Mouse (Mus musculus): Measurements from ENCODE around the gene Zfp488.

The Zfp488 gene

GRCm38 (mm10) chr14:33958841-33959240 is 19.7 kb downstream of the Zfp488 start:
- Histone ChIP-seq H3K4me1 (replicated peaks; ENCODE audit: low read depth, low read length) (peaks cover 12% of the 10 kb centered on the region), H3K36me3 (ENCODE audit: insufficient read depth, low read length) (no peaks in the 10 kb centered on the region), H3K27me3 (ENCODE audit: insufficient read depth, low read length) (peaks cover 39% of the 10 kb centered on the region), H3K9me3 (ENCODE audit: low read length) (no peaks in the 10 kb centered on the region), H3K4me3 (replicated peaks; ENCODE audit: low read length) (no peak overlapping the region)
- no peak for TF ChIP-seq NANOG (IDR thresholded peaks at IDR 0.05; ENCODE audit: borderline replicate concordance, low read length)

DNA sequence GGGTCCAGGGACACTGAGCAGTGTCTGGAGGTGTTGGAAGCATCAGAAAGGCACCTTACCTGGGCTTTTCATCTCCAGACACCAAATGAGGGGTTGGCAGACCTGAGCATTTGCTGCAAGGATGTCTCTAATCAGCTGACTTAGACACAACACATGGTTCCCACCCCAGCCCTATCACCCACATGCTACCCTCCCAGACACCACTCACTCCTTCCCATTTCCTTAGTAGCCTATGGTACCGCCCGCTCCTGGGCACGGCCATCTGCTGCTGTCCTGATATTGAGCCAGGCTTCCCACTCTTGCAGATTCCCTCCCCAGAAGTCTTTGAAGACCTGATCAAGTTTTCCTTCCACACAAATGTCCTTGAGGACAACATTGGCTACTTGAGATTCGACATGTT is 20.4 kb downstream of the Zfp488 start:
- TF ChIP-seq CTCF (conservative IDR thresholded peaks at IDR 0.05; ENCODE audit: low read length) = no peak
- no peak for TF ChIP-seq NANOG (IDR thresholded peaks at IDR 0.05; ENCODE audit: borderline replicate concordance, low read length)
- no peak for TF ChIP-seq POU5F1 (IDR thresholded peaks at IDR 0.05; ENCODE audit: borderline replicate concordance, low read length)
- Histone ChIP-seq H3K27me3 (ENCODE audit: insufficient read depth, low read length) (peaks cover 40% of the 10 kb centered on the region), H3K9me3 (ENCODE audit: low read length) (no peaks in the 10 kb centered on the region), H3K4me1 (replicated peaks; ENCODE audit: low read depth, low read length) (peaks cover 12% of the 10 kb centered on the region), H3K4me3 (replicated peaks; ENCODE audit: low read length) (no peak overlapping the region), H3K36me3 (ENCODE audit: insufficient read depth, low read length) (no peaks in the 10 kb centered on the region)

- Histone ChIP-seq H3K36me3 (ENCODE audit: insufficient read depth, low read length) (no peaks in the 10 kb centered on the region), H3K27me3 (ENCODE audit: insufficient read depth, low read length) (peaks cover 40% of the 10 kb centered on the region), H3K9me3 (ENCODE audit: low read length) (no peaks in the 10 kb centered on the region), H3K4me1 (replicated peaks; ENCODE audit: low read depth, low read length) (peaks cover 12% of the 10 kb centered on the region), H3K4me3 (replicated peaks; ENCODE audit: low read length) (peak overlapping the region; percentile 75)
- TF ChIP-seq POU5F1 (IDR thresholded peaks at IDR 0.05; ENCODE audit: borderline replicate concordance, low read length) = no peak
- TF ChIP-seq CTCF (conservative IDR thresholded peaks at IDR 0.05; ENCODE audit: low read length) = peak; percentile 64
Observed at GRCm38 (mm10) chr14:33956055-33956454, 22.5 kb downstream of the Zfp488 start.

- H3K27me3 ChIP-seq (ENCODE audit: insufficient read depth, low read length) = peaks cover 36% of the 10 kb centered on the region
- no peaks in the 10 kb centered on the region for H3K36me3 ChIP-seq (ENCODE audit: insufficient read depth, low read length)
- H3K4me3 ChIP-seq (replicated peaks; ENCODE audit: low read length) = no peak within 1 kb of the TSS
- no peaks in the 10 kb centered on the region for H3K9me3 ChIP-seq (ENCODE audit: low read length)
- peaks cover 12% of the 10 kb centered on the region for H3K4me1 ChIP-seq (replicated peaks; ENCODE audit: low read depth, low read length)
- TF ChIP-seq POU5F1 (IDR thresholded peaks at IDR 0.05; ENCODE audit: borderline replicate concordance, low read length) = no peak
- TF ChIP-seq CTCF (conservative IDR thresholded peaks at IDR 0.05; ENCODE audit: low read length) = no peak
- no peak for TF ChIP-seq NANOG (IDR thresholded peaks at IDR 0.05; ENCODE audit: borderline replicate concordance, low read length)
Observed at GRCm38 (mm10) chr14:33953761-33954160, 24.8 kb downstream of the Zfp488 start, which contains the start of gene Rbp3. TSS of gene Rbp3 (plus strand) at chr14:33954003.

DNA sequence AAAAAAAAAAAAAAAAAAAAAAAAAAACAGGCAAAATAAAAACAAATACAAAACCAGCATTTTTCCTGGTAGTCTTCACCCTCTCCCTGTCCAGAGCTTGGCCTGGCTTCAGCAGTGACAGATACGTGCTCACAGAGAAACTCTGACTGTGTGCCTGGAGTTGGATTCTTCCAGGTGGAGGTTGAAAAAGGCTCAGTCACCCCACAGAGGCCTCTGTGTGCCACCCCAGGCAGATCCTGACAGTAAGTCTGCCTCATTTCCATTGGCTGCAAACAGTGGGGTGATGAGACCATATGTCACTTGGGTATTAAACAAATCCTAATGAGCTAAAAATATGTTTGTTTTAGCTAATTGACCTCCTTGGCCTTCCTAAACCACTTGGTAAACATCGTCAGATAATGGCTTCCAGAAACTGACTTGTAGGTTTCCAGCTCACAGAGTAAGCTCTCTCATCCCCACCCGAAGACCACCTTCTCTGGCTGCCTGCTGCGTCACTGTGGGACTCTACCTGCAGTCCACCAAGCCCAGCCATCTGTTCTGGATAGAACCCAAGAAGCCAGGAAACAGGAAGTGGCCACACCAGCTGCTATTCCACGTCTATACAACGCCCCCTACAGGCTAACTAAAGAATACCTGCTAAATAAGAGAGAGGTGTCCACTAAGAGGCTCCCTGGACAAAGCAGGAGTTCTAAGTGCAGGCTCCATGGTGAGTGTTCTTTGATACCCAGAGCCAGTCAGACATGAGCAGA is 26.2 kb downstream of the Zfp488 start:
- Histone ChIP-seq H3K4me1 (replicated peaks; ENCODE audit: low read depth, low read length) (peaks cover 12% of the 10 kb centered on the region), H3K4me3 (replicated peaks; ENCODE audit: low read length) (no peak overlapping the region), H3K9me3 (ENCODE audit: low read length) (no peaks in the 10 kb centered on the region), H3K36me3 (ENCODE audit: insufficient read depth, low read length) (no peaks in the 10 kb centered on the region), H3K27me3 (ENCODE audit: insufficient read depth, low read length) (peaks cover 36% of the 10 kb centered on the region)
- TF ChIP-seq NANOG (IDR thresholded peaks at IDR 0.05; ENCODE audit: borderline replicate concordance, low read length) = no peak
- TF ChIP-seq CTCF (conservative IDR thresholded peaks at IDR 0.05; ENCODE audit: low read length) = peak; percentile 23; the same call in 1 of the 2 replicates
- no peak for TF ChIP-seq POU5F1 (IDR thresholded peaks at IDR 0.05; ENCODE audit: borderline replicate concordance, low read length)

DNA sequence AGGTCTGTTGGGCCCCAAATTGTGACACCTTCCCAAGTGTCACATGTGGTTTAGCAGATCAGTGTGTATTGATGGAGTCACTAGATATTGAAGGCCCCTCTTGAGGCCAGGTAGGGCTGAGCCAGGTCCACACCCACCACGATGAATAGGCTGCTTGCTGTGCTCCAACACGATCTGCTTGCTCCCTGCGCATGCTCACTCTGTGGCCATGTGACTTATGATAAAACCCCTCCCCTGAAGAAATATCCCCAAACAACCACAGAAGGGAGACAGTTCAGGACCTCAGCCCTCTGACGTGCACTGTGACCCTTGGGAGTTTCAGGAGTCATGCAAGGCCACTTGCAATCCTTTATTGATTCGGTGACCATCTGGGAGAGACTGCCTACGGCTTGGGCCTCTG is 32.4 kb downstream of the Zfp488 start:
- Histone ChIP-seq H3K9me3 (ENCODE audit: low read length) (0 out of 2 replicates have a peak, but pooled peaks cover 3% of the 10 kb centered on the region), H3K4me3 (replicated peaks; ENCODE audit: low read length) (no peak overlapping the region), H3K27me3 (ENCODE audit: insufficient read depth, low read length) (peaks cover 18% of the 10 kb centered on the region), H3K4me1 (replicated peaks; ENCODE audit: low read depth, low read length) (peaks cover 4% of the 10 kb centered on the region; the same call in 1 of the 2 replicates), H3K36me3 (ENCODE audit: insufficient read depth, low read length) (no peaks in the 10 kb centered on the region)
- no peak for TF ChIP-seq POU5F1 (IDR thresholded peaks at IDR 0.05; ENCODE audit: borderline replicate concordance, low read length)
- TF ChIP-seq CTCF (conservative IDR thresholded peaks at IDR 0.05; ENCODE audit: low read length) = no peak

- TF ChIP-seq CTCF (conservative IDR thresholded peaks at IDR 0.05; ENCODE audit: low read length) = no peak
- no peak for TF ChIP-seq POU5F1 (IDR thresholded peaks at IDR 0.05; ENCODE audit: borderline replicate concordance, low read length)
- TF ChIP-seq NANOG (IDR thresholded peaks at IDR 0.05; ENCODE audit: borderline replicate concordance, low read length) = no peak
Observed at GRCm38 (mm10) chr14:33942222-33942621, 36.3 kb downstream of the Zfp488 start.

GRCm38 (mm10) chr14:33940739-33941138 is 37.8 kb downstream of the Zfp488 start, which contains the start of gene Gdf2:
TSS of gene Gdf2 (plus strand) at chr14:33941039.
- Histone ChIP-seq H3K9me3 (ENCODE audit: low read length) (0 out of 2 replicates have a peak, but pooled peaks cover 3% of the 10 kb centered on the region), H3K4me3 (replicated peaks; ENCODE audit: low read length) (no peak within 1 kb of the TSS; the same call in 1 of the 2 replicates), H3K36me3 (ENCODE audit: insufficient read depth, low read length) (no peaks in the 10 kb centered on the region), H3K27me3 (ENCODE audit: insufficient read depth, low read length) (peaks cover 30% of the 10 kb centered on the region), H3K4me1 (replicated peaks; ENCODE audit: low read depth, low read length) (peaks cover 7% of the 10 kb centered on the region)
- TF ChIP-seq POU5F1 (IDR thresholded peaks at IDR 0.05; ENCODE audit: borderline replicate concordance, low read length) = no peak
- no peak for TF ChIP-seq NANOG (IDR thresholded peaks at IDR 0.05; ENCODE audit: borderline replicate concordance, low read length)
- no peak for TF ChIP-seq CTCF (conservative IDR thresholded peaks at IDR 0.05; ENCODE audit: low read length)

More at GRCm38 (mm10) chr14:33942222-33942621, 36.3 kb downstream of the Zfp488 start:
- H3K36me3 ChIP-seq (ENCODE audit: insufficient read depth, low read length) = no peaks in the 10 kb centered on the region
- H3K4me3 ChIP-seq (replicated peaks; ENCODE audit: low read length) = no peak overlapping the region
- 0 out of 2 replicates have a peak, but pooled peaks cover 3% of the 10 kb centered on the region for H3K9me3 ChIP-seq (ENCODE audit: low read length)
- H3K27me3 ChIP-seq (ENCODE audit: insufficient read depth, low read length) = peaks cover 27% of the 10 kb centered on the region
- peaks cover 7% of the 10 kb centered on the region for H3K4me1 ChIP-seq (replicated peaks; ENCODE audit: low read depth, low read length)

All from E14TG2a.4 (cell line).